Mouse (Mus musculus) megakaryocyte-erythroid progenitor cell, adult 5 weeks (primary cell): ENCODE data around the gene Depdc1a. TPM values are rescaled to one million over a fixed set of nuclear protein-coding genes. Genes with fewer than 3 reads are reported as not detected.

ENCODE experiments used
- polyA plus RNA-seq: library from polyadenylated mRNA; stranded (reverse); fragments of >175 nt; gene quantifications from 2 replicates; pipeline ENCODE4 v1.2.3, GENCODE M21; 2012

Gene Depdc1a
- polyA plus RNA-seq: 0.35 and 0.64 TPM in 2 replicates

DNA sequence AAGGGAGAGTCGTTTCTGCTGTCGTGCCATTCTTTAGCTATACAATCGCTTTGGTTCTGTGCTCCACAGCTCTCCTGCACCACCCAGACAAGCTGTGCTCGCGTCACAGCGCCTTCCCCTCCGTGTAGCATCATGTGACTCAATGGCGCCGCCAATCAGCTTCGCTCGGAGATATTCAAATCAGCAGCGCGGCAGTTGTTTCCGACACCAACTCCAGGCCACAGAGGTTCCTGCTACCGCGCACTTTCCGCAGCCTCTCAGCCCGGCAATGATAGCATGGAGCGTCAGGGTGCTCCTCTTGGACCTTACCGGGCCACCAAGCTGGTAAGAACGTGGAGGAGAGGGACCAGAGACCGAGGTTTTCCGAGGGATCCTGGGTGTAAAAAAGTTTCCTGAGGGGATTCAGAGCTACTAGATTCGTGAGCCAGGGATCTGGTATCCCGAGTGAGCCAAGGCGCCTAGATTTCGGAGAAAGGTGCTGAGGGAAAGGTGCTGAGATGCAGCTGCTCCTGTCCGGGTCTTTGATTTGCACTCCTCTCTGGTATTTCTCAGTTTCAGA lies at the start of gene Depdc1a:
TSS of gene Depdc1a (plus strand) at position 191 of the 559 bp plus-strand sequence.

Other genes with a start within 250 kb of the Depdc1a start
- gene Rpe65, start 103.7 kb downstream of the Depdc1a start, polyA plus RNA-seq: not detected in 2 replicates